Mouse (Mus musculus): ENCODE measurements at regions not wholly inside any gene's neighbourhood (a gene's known extent, or its start where the extent isn't known, plus 50 kb on each side); places are given as distances from the start of the nearest gene placed in this dataset.

DNA sequence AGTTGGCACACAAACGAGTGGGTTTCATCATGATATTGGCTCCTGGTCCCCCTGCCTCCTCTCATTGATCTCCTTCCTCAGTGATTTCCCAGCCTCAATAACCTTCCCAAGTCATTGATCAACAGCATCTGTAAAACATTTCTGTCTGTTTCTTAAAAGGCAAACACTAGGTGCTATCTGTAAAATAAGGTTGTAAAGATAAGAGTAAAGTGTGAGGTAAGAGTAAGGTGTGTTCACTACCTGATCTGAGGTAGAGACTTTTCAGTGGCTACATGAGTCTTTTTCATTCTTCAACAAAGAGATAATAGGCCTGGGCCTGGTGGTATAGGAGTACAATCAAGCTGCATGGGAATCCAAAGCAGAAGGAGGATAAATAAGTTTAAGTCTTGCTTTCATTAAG is 55.7 kb downstream of the Plk2 start:
- ATAC-seq (ENCODE audit: insufficient number of reproducible peaks, low FRiP score) = no peak
- H3K4me1 ChIP-seq (replicated peaks) = peaks cover 14% of the 10 kb centered on the region
- no peak overlapping the region for H3K4me2 ChIP-seq
- H3K4me3 ChIP-seq = no peak overlapping the region
- H3K27ac ChIP-seq (ENCODE audit: poor library complexity, severe bottlenecking) = no peak overlapping the region
- H3K9me3 ChIP-seq (replicated peaks) = no peaks in the 10 kb centered on the region
- no peaks in the 10 kb centered on the region for H3K36me3 ChIP-seq
- H3K9ac ChIP-seq = no peak overlapping the region
- H3K27me3 ChIP-seq (replicated peaks) = no peaks in the 10 kb centered on the region
- 50% methylated on average over 1 of the region's 1 CpGs for WGBS

DNA sequence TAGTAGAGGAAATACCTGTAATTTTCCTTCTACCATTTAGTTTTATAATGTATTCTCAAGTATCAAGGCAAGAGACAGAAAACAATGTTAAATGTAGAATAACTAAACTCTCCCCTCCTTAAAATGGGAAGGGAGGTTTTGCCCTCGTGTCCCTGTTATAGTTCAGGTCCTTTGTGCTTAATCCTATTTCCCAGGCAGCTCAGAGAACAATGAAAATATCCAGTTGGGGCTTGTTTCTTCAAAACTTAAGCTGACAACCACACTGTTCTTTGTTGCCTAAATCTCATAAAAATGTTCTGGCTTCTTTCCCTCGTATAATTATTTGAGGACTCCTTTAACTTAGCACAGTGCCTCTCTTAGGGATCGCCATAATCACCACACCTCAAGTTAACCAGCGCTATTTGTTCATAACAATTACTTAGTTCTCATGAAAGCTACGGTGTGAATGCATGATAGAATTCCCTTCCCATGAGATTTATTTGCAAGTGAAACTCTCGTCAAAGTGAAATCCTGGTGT is 57.2 kb downstream of the Plk2 start:
- no peak overlapping the region for H3K27ac ChIP-seq (ENCODE audit: poor library complexity, severe bottlenecking)
- H3K4me1 ChIP-seq (replicated peaks) = peaks cover 4% of the 10 kb centered on the region; the same call in 1 of the 2 replicates
- 74% methylated on average over 6 of the region's 6 CpGs for WGBS
- H3K9ac ChIP-seq = no peak overlapping the region
- H3K27me3 ChIP-seq (replicated peaks) = no peaks in the 10 kb centered on the region
- H3K36me3 ChIP-seq = no peaks in the 10 kb centered on the region
- no peak overlapping the region for H3K4me3 ChIP-seq
- no peaks in the 10 kb centered on the region for H3K9me3 ChIP-seq (replicated peaks)
- H3K4me2 ChIP-seq = no peak overlapping the region
- no peak for ATAC-seq (ENCODE audit: insufficient number of reproducible peaks, low FRiP score)

DNA sequence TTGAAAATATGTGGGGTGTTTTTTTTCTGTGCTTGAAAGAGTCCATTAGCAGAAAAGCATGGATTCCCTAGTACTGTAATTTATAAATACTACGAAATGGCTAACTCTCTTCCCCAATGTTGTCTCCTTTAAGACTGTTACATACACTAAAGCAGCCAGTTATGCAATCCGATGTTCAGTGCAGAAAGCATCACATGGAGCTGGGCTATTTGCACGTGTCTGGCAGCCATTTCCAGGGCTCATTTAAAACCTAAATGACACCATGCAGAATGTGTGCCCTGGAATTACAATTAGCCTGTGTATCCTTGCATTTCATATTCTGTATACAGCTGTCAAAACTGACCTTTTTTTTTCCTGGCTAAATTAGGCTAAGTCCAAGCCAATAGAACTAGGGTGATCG is 60.2 kb downstream of the Plk2 start:
- no peak for ATAC-seq (ENCODE audit: insufficient number of reproducible peaks, low FRiP score)
- Histone ChIP-seq H3K9me3 (replicated peaks) (no peaks in the 10 kb centered on the region), H3K27ac (ENCODE audit: poor library complexity, severe bottlenecking) (no peak overlapping the region), H3K4me3 (no peak overlapping the region), H3K4me1 (replicated peaks) (peaks cover 5% of the 10 kb centered on the region), H3K4me2 (no peak overlapping the region), H3K27me3 (replicated peaks) (no peaks in the 10 kb centered on the region), H3K36me3 (no peaks in the 10 kb centered on the region), H3K9ac (no peak overlapping the region)
- 71% methylated on average over 4 of the region's 4 CpGs for WGBS

DNA sequence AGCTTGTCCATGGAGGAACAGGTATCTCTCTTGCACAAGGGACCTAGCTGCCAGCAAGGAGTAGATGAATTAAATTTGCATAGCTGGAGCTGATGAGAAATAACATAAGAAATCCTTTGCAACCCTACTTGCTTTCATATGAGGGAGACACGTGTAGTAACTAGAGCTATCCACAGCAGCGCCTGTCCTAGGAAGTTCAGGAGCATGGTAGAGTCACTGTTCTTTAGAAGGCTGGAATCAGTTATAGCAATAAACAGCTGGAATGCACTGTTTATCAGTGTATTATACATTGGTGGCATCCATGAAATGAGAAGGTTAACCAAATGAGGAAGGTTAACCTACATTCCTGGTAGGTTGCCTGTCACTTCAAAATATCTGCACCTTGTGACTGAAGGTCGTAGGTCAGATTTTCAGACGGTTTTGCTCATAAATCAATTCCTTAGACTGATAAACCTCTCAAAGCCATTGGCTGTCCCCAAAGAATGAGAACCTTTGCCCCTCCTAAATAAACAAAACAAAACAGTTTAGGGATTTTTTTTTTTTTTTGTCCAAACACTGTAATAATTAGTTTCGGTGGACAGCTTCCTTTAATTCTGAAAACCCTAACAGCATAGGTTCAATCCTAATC is 60.8 kb downstream of the Plk2 start:
- H3K9me3 ChIP-seq (replicated peaks) = no peaks in the 10 kb centered on the region
- H3K27ac ChIP-seq (ENCODE audit: poor library complexity, severe bottlenecking) = no peak overlapping the region
- H3K27me3 ChIP-seq (replicated peaks) = no peaks in the 10 kb centered on the region
- no peak for ATAC-seq (ENCODE audit: insufficient number of reproducible peaks, low FRiP score)
- H3K4me3 ChIP-seq = no peak overlapping the region
- H3K4me1 ChIP-seq (replicated peaks) = peaks cover 5% of the 10 kb centered on the region; the same call in 1 of the 2 replicates
- WGBS = 79% methylated on average over 5 of the region's 5 CpGs
- no peak overlapping the region for H3K4me2 ChIP-seq
- no peak overlapping the region for H3K9ac ChIP-seq
- no peaks in the 10 kb centered on the region for H3K36me3 ChIP-seq

DNA sequence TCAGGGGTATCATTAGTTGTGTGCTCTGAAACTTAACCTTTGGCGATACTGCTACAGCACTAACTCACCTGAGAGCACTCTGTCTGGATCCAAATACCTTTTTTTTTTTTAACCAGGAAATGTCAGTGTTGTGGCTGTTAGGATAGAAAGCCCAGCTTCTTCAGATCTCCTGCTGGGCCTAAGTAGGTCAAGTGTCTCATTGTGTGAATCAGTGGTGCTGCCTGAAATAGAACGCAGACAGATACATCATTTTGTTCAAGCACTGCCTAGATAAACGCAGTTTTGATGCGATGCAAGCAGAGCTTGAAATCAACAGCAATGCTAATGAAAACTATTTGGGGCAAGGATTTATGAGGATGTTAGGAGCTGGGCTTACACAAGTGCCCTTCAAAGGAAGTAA is 63.9 kb downstream of the Plk2 start:
- no peaks in the 10 kb centered on the region for H3K27me3 ChIP-seq (replicated peaks)
- no peak overlapping the region for H3K4me3 ChIP-seq
- no peaks in the 10 kb centered on the region for H3K36me3 ChIP-seq
- peaks cover 22% of the 10 kb centered on the region for H3K4me1 ChIP-seq (replicated peaks)
- peak overlapping the region; percentile 8; the same call in 1 of the 2 replicates for H3K4me2 ChIP-seq
- ATAC-seq (ENCODE audit: insufficient number of reproducible peaks, low FRiP score) = no peak
- 36% methylated on average over 4 of the region's 4 CpGs for whole genome bisulfite sequencing
- H3K9ac ChIP-seq = no peak overlapping the region
- H3K9me3 ChIP-seq (replicated peaks) = no peaks in the 10 kb centered on the region
- H3K27ac ChIP-seq (ENCODE audit: poor library complexity, severe bottlenecking) = no peak overlapping the region

DNA sequence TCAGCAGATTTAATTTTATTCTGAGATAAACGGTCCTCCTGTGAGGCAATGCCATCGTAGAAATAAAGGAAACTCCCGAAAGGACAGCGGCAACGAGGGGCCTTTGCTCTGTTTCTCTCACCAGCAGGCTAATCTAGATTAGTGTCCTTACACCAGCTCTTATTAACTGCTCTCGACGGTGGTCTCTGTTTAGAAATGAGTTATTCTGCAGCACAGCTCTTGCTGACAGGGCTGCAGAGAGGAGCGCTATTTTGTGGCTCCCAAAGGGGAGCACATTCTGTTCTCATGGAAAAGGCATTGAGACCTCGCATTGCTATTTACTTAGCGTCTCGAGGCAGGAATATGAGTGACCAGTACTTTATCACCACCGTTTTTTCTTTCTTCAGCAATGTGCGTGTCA is 66.7 kb downstream of the Plk2 start:
- Histone ChIP-seq H3K4me3 (no peak overlapping the region), H3K4me1 (replicated peaks) (peaks cover 22% of the 10 kb centered on the region), H3K4me2 (no peak overlapping the region), H3K36me3 (no peaks in the 10 kb centered on the region), H3K27me3 (replicated peaks) (no peaks in the 10 kb centered on the region), H3K9ac (no peak overlapping the region), H3K27ac (ENCODE audit: poor library complexity, severe bottlenecking) (no peak overlapping the region), H3K9me3 (replicated peaks) (no peaks in the 10 kb centered on the region)
- no peak for ATAC-seq (ENCODE audit: insufficient number of reproducible peaks, low FRiP score)
- WGBS = 53% methylated on average over 13 of the region's 13 CpGs

DNA sequence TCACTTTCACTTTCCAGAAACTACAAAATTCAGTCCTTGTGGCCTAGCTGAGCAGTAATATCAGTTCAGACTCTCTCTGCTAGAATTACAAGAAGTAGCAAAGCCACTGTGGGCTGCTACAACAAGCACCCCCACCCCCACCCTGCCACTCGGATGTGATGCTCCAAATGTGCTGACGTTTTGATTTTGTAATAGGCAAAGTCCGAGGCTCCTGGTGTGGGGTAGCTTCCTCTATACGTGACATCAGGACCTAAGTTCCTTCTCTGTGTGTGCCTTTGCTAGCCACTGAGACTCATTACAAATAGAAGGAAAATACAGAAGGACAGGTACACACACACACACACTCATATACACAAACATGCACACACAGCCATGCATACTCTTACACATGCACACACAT is 76.7 kb downstream of the Plk2 start:
- no peak overlapping the region for H3K27ac ChIP-seq (ENCODE audit: poor library complexity, severe bottlenecking)
- no peak overlapping the region for H3K4me2 ChIP-seq
- no peaks in the 10 kb centered on the region; the same call in 1 of the 2 replicates for H3K9me3 ChIP-seq (replicated peaks)
- WGBS = 55% methylated on average over 4 of the region's 4 CpGs
- H3K9ac ChIP-seq = no peak overlapping the region
- H3K4me1 ChIP-seq (replicated peaks) = peaks cover 7% of the 10 kb centered on the region
- no peaks in the 10 kb centered on the region for H3K36me3 ChIP-seq
- H3K27me3 ChIP-seq (replicated peaks) = no peaks in the 10 kb centered on the region
- no peak overlapping the region for H3K4me3 ChIP-seq
- ATAC-seq (ENCODE audit: insufficient number of reproducible peaks, low FRiP score) = no peak

DNA sequence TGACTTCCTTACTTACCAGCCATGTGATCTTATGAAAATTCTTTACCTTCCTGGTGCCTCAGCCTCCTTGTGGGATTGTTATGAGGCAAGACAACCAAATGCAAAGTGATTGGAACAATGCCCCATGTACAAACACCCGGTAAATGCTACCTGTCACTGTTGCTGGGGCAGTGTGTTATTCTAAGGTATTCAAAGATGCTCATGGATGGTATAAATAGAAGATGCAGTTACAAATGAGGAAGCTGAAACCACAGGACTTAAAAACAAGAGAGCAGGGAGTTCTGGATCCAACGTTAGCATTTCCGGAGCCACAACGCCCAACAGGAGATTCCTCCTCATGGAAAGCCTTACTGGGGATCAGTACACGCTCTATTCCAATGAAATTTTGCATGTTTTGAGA is 82.9 kb downstream of the Plk2 start:
- no peak overlapping the region for H3K4me3 ChIP-seq
- no peaks in the 10 kb centered on the region for H3K27me3 ChIP-seq (replicated peaks)
- H3K36me3 ChIP-seq = no peaks in the 10 kb centered on the region
- no peaks in the 10 kb centered on the region; the same call in 1 of the 2 replicates for H3K9me3 ChIP-seq (replicated peaks)
- H3K4me1 ChIP-seq (replicated peaks) = peaks cover 2% of the 10 kb centered on the region
- H3K27ac ChIP-seq (ENCODE audit: poor library complexity, severe bottlenecking) = no peak overlapping the region
- no peak overlapping the region for H3K9ac ChIP-seq
- WGBS = 84% methylated on average over 5 of the region's 5 CpGs
- H3K4me2 ChIP-seq = no peak overlapping the region
- no peak for ATAC-seq (ENCODE audit: insufficient number of reproducible peaks, low FRiP score)

DNA sequence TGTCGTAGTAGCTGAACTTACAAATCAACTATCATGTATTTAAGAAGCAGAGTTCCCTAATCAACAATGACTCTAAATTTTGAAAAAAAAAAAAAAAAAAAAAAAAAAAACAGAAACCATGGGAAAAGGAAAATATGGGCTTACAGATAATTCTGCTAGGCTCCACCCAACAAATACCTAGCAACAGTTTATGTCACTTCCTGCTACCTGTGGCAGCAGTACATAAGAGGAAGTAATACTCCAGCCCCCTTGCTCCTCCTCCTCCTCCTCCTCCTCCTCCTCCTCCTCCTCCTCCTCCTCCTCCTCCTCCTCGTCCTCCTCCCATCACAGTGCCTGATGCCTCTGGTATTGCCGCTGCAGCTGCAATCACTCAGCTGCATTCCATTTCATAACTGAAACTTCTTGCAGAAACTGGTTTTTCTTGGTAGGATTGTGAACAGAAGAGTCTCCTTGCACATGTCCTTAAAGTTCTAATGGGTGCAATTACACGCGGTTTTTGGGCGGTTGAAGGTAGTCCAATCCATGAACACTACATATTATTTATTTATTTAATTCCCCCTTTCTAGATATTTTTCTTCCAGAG is 89.6 kb downstream of the Plk2 start:
- Histone ChIP-seq H3K4me2 (no peak overlapping the region), H3K9ac (no peak overlapping the region), H3K27ac (ENCODE audit: poor library complexity, severe bottlenecking) (no peak overlapping the region), H3K27me3 (replicated peaks) (no peaks in the 10 kb centered on the region), H3K36me3 (no peaks in the 10 kb centered on the region), H3K4me3 (no peak overlapping the region), H3K4me1 (replicated peaks) (no peaks in the 10 kb centered on the region), H3K9me3 (replicated peaks) (no peaks in the 10 kb centered on the region)
- ATAC-seq (ENCODE audit: insufficient number of reproducible peaks, low FRiP score) = no peak
- 85% methylated on average over 5 of the region's 6 CpGs for WGBS

DNA sequence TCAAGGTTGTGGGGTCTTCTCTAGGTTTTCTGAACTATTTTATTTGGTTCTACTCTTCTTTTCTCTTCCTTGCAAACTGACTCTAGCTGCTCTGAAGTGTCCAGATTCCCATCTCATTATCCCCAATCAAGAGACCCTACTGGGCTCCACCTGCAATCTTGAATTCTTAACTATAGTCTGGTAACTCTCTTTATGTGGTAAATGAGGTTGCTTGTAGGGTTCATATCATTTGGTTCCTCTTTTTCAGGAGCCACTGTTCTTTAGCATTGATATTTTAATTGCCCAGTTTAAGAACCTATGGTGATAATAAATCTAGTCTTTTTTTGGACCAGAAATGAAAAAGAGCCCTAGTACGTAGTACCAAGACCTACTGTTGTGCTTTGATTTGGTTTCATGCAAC is 90.7 kb downstream of the Plk2 start:
- no peak overlapping the region for H3K27ac ChIP-seq (ENCODE audit: poor library complexity, severe bottlenecking)
- no peaks in the 10 kb centered on the region for H3K9me3 ChIP-seq (replicated peaks)
- no peak overlapping the region for H3K9ac ChIP-seq
- H3K4me3 ChIP-seq = no peak overlapping the region
- H3K4me2 ChIP-seq = no peak overlapping the region
- no peaks in the 10 kb centered on the region for H3K27me3 ChIP-seq (replicated peaks)
- peaks cover 5% of the 10 kb centered on the region; the same call in 1 of the 2 replicates for H3K4me1 ChIP-seq (replicated peaks)
- 77% methylated on average over 1 of the region's 1 CpGs for WGBS
- H3K36me3 ChIP-seq = no peaks in the 10 kb centered on the region
- ATAC-seq (ENCODE audit: insufficient number of reproducible peaks, low FRiP score) = no peak

DNA sequence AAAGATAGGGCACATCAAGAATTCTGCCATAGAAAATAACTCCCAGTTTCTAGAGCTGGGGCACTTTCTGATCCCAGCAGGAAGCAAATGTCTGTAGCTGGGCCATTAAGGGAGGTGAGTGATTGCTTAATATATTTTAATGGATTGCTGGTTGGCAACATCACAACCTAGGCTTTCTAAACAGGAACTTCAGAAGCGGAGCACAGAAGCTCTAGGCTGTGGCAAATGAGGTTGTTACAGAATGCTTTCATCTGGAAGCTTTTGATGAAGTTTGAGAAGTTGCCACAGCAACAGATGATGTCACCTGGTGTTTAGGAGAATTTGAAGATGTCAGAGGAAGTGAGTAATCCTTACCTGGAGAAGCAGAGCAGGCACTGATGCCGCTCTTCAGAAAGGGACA is 95.3 kb downstream of the Plk2 start:
- H3K36me3 ChIP-seq = no peaks in the 10 kb centered on the region
- no peak overlapping the region for H3K4me2 ChIP-seq
- no peak for ATAC-seq (ENCODE audit: insufficient number of reproducible peaks, low FRiP score)
- no peak overlapping the region for H3K4me3 ChIP-seq
- H3K4me1 ChIP-seq (replicated peaks) = peaks cover 13% of the 10 kb centered on the region
- no peak overlapping the region for H3K27ac ChIP-seq (ENCODE audit: poor library complexity, severe bottlenecking)
- H3K9ac ChIP-seq = no peak overlapping the region
- 78% methylated on average over 2 of the region's 2 CpGs for WGBS
- no peaks in the 10 kb centered on the region for H3K9me3 ChIP-seq (replicated peaks)
- H3K27me3 ChIP-seq (replicated peaks) = no peaks in the 10 kb centered on the region
